Mouse (Mus musculus) c-Kit-positive CD71-positive TER-119-negative erythroid progenitor cells, embryonic 14.5 days (primary cell): ENCODE data around the gene Gramd4.
"Not testable (repeated sequence)": the region's sequence is repeated elsewhere in the genome, so short reads cannot be mapped to it uniquely, and the experiment has no call there.

Source experiments
- DNase-seq: peaks from one replicate; pipeline ENCODE4 v3.0.0-alpha.2; 2013; ENCODE audit warnings: low read depth

Gene Gramd4

GRCm38 (mm10) chr15:86091201-86091997 lies 33.9 kb downstream of the Gramd4 start:
- DNase-seq: no peak

DNA sequence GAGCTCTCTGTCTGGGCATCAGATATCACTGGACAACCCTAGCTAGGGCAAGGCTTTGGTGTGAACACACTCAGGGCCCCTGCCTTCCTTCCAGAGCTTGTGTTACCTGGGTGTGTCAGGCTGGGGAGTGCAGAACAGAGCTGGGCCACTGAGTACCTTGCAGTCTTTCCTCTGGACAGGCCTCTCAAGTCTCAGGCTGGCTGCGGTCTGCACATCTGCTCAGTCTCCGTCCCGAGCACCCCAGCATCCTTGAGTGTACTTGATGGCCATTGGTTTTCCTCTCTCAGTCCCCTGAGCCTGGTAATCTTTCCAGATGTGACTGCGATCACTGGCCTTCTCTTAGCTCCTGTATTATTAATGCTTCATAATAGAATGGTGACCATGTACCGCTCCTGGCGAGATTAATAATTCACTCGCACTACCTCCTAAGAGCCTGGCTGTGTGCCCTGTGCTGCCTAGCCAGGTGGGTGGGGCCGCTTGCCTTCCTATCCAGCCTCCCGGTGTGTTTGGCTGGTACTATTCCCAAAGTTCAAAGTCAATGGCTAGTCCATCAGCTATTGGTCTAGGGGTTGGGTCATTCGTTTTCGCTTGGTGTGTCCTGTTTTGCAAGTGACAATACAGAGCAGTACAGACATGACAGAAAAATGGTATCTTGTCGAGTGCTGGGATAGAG lies 34.6 kb downstream of the Gramd4 start:
- DNase-seq: no peak

DNA sequence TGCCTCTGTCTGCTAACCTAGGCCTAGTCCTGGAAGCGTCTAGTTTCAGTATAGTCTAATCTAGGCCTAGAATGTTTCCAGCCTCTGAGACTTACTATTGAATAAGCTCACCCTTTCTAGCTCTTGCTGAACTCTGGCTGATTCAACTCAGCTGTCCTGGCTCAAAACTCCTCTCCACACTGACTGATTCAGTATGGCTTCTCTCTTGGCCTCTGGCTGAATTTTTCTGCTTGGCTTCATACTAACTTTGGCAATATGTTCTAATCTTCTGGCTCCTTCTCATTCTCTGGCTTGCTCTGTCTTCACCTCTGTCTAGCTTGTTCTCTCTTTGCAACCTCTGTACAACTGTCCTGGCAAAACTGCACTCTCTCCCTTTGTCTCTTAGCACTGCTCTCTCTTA lies 35.7 kb downstream of the Gramd4 start:
- no peak for DNase-seq

DNA sequence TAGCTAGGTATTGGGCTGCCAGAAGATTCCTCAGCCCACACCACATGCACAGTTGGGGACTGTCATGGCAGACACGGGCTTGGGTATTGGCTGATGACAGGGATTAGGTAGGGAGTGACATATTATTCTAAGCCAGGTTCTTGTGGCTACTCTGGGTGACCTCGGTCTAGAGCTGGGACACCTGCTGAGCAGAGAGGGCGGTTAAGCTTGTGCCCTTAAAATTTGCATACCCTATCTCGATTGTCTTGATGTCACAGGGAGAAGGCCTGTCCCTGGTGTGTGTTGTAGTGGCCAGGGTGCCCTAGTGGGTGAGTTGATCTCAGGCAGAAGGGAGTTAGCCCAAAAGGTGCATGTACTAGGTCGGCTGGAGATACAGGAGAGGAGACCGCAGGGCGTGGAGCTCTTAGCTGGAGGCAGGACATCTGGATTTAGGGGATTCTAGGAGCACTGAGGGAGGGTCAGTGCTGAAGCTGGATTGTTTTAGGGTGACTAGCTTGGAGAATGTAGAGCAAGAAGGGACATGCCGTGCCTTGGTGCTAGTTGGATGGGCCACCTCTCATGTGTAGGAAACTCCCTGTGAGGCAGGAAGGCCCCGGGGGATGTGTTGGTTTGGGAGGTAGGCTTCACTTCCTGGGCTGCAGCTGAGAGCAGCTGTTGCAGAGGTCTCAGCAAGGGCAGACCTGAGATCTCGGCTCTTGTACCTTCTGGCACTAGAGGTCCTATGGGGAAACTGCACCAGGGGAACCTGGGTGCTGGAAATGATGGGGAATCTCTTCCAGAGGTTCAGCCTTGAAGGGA lies 37.0 kb downstream of the Gramd4 start:
- no peak for DNase-seq

DNA sequence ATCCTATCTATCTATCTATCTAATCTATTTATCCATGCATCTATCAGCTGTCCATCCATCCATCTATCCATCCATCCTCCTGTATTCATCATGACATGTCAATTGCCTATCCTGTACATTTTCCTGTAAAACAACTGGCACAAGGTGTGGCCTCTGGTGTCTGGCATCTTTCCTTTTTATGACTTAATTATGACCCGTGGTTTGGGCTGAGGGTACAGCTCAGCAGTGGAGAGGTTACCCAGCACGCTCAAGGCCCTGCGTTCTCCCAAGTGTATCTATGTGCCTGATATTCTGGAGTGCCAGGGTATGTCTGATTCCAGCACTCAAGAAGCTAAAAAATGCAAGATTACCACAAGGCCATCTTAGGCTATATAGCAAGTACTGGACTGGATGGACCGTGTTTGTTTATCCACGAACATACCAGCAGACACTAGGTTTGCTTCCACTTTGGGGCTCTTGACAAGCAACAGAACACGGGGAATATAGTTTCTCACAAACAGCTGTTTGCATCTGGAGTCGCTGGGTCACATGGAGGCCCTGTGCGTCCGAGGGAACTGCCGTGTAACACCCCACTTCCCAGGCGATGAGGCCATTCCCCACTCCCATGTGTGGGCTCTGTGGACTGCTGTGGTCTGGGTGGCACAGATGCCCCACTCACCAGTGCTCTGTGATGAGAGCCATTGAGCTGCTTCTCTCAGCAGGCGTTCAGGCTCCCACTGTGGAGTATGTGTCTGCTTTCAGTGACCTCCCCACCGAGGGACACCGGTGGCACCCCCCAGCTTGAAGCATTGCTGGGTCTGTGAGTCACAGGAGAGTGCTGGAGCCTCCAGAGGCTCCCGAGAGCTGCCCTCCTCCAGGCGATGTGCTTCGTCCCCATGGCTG lies 38.5 kb downstream of the Gramd4 start:
- no peak for DNase-seq

DNA sequence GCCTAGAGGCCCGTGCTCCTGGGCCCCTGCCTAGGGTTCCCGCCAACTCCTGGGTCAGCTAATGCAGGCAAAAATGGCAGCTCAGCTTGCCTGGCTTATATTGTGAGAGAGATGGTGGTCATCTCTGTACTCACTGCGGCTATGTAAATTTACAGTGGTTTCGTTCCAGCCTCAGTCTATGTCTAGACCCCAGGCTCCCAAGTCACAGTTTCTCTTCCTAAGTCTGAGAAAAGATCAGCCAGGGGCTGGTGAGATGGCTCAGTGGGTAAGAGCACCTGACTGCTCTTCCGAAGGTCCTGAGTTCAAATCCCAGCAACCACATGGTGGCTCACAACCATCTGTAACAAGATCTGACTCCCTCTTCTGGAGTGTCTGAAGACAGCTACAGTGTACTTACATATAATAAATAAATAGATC lies 39.1 kb downstream of the Gramd4 start:
- not testable (repeated sequence) for DNase-seq

GRCm38 (mm10) chr15:86097871-86098270 lies 40.4 kb downstream of the Gramd4 start:
- DNase-seq: no peak

- DNase-seq: no peak
These were observed 44.1 kb downstream of the Gramd4 start for GRCm38 (mm10) chr15:86101585-86101984.

DNA sequence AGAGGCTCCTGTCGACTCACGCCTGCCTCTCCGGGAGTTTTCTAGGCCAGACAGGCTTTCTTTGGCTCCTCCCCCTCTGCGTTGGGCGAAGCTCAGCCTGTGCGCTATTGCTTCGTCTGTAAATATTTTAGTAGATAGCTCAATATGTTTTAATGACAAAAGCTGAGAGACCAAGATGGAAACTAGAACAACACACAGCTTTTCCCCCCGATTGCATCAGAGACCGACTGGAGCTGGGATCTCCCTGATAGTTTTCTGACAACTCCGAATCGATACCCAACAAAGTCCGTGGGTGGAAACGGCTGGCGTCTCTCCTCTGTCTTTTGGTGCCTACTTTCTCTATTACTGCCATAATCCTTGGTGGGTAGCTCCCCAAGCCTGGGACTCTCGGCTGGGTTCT lies 44.8 kb downstream of the Gramd4 start:
- no peak for DNase-seq

- DNase-seq: peak; percentile 51
These were observed 47.2 kb downstream of the Gramd4 start for GRCm38 (mm10) chr15:86104401-86105344.

- DNase-seq: peak; percentile 90
These were observed 47.8 kb downstream of the Gramd4 start for GRCm38 (mm10) chr15:86105345-86105697.

DNA sequence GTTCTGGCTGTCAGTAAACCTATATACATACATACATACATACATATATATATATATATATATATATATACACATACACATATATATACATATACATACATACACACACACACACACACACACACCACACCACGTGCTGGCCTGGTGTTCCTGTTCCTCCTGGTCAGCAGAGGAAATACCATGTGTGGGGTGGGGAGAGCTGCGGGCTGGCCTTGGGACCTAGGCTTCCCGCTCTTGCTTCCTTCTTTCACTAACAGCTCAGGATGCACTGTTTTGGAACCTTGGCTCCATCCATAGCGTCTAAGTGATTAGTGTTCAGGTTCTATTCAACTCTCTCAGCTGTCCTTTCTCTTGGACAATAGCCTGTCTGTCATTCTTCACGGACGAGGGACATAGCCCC lies 48.3 kb downstream of the Gramd4 start:
- no peak for DNase-seq

DNA sequence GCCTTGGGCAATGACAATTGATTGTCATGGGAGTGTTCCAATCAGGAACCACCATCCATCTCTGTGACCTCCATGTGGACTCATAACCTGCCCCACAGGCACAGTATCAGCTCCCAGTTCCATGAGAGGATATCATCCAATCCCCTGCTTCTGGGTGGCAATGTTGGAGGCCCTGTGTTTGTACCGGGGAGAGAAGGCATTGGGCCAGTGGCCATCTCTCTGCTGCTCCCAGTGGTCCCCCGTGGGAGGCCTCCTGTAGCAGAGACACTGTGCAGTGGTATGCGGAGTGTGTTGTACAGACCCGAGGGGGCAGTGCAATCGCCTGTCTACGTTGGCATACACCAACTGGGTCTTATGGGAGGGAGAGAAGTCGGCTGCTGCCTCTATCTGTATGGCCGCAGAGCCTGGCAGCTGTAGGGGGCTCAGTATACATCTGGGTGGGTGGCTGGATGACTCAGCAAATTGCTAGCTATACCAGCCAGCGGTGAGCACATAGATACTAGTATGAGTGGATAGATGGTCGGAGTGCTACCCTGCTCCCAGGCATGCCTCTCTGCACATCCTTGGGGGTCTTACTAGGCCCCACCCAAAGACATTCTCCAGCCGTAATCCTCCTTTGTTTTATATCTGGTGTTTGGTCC lies 50.5 kb downstream of the Gramd4 start:
- DNase-seq: peak; percentile 25

GRCm38 (mm10) chr15:86109245-86109644 lies 51.8 kb downstream of the Gramd4 start:
- no peak for DNase-seq

GRCm38 (mm10) chr15:86109650-86110211 lies 52.2 kb downstream of the Gramd4 start:
- no peak for DNase-seq

- no peak for DNase-seq
These were observed 53.0 kb downstream of the Gramd4 start for GRCm38 (mm10) chr15:86110361-86111103.

- DNase-seq: no peak
These were observed 55.3 kb downstream of the Gramd4 start for GRCm38 (mm10) chr15:86112707-86113341.

DNA sequence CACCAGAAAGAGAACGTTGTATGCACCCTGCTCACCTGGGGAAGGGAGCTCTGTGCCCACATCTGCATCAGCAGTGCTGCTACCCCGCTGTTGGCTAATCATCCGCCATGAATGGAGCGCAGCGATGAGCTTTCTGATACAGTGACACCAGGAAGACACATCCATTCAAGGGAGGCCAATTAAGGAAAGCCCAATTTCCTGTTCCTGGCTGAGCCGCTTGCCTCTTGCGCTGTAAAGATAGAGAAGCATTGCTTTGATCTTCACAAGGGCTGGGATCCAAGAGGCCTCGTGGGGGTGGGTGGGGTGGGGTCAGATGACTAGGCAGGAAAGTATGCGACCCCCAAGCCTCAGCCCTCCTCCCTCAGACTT lies 55.8 kb downstream of the Gramd4 start:
- no peak for DNase-seq

- DNase-seq: no peak
These were observed 58.9 kb downstream of the Gramd4 start for GRCm38 (mm10) chr15:86116421-86116820.
